Mouse (Mus musculus): ENCODE results near the gene Pakap.

The Pakap gene

DNA sequence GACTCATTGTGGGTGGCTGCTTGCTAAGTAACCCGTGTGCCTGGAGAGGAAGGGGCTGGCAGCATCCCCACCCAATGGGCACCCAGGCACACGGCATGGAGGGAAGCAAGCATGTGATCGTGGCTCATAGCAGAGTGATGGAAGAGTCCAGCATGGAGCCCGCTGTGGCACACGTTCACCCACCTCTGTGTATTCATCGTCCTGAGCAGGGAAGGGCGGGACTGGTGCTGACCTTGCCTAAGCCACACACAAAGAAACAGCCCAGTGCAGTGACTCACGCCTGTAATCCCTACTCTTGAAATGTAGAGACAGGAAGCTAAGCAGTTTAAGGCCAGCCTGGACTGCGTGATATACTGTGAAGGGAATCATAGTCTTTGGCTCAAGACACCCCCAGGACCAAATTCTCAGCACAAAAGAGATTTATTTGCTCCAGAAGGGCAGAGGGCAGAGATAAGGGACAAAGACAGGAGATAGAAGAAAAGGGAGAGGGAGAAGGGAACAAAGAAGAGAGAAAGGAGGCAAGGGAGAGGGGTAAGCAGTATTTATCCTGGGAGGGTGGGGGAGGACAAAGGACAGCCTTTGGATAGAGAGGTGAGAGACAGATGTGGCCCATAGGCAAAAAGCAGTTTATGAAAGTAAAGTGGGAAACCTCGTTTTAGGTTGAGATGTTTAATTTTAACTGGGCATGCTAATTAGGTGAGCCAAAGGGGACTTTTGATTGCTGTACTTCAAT lies 230.5 kb downstream of the Pakap start:
- DNase-seq (ENCODE audit: low spot score in 2 of 2) = no peak

DNA sequence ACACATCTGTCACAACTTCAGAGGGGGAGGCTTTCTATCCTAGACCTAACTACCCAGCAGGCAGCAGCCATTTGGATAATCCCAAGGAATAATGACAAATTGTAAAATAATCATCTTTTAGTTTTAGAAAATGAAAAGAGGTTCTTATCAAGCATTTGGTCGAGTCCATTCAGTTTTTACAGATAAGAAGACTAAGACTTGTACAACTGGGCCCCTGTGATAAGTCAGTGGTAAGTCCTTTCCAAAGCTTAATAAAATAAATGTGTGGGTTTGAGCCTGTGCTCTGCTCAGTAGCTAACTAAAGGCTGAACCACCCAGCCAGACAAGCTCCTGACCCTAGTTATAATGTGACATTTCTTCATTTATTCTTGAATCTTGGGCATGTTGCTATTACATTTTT lies 231.3 kb downstream of the Pakap start:
- no peak for DNase-seq (ENCODE audit: low spot score in 2 of 2)

DNA sequence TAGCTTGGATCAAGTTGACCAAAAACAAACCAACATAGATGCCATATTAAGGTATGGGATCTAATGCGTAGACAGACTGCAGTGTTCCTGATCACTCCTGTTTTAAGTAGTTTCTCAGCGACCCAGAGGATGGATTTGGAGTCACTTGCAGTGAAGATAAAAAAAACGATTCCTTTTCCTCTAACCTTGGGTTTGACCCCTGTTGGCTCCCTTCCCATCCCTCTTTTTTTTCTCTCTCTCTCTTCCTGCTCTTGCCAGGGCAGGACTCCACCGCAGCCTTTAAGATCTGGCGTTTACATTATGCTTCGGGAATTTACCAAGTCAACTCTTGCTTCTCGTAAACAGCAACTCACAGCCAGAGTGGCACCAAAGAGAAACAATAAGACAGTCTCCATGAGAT lies 233.3 kb downstream of the Pakap start:
- no peak for DNase-seq (ENCODE audit: low spot score in 2 of 2)

DNA sequence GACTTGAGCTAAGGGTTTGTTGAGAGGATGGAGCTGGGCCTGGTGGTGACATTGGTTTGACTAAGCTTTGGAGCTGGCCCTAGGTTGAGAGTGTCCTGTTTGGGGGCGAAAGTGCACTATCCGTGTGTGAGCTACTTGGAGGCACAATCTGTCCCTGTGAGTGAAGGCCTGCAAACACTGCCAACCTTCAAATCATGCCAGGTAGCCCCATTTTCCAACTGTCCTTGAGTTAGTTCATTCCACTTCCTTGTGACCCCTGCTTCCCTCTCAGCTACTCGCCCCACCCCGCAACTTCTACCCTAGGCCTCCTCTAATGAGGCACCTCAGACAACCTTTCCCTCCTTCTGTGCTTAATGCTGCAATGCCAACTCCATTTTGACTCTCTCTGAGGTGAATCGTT lies 234.0 kb downstream of the Pakap start:
- DNase-seq (ENCODE audit: low spot score in 2 of 2) = no peak

DNA sequence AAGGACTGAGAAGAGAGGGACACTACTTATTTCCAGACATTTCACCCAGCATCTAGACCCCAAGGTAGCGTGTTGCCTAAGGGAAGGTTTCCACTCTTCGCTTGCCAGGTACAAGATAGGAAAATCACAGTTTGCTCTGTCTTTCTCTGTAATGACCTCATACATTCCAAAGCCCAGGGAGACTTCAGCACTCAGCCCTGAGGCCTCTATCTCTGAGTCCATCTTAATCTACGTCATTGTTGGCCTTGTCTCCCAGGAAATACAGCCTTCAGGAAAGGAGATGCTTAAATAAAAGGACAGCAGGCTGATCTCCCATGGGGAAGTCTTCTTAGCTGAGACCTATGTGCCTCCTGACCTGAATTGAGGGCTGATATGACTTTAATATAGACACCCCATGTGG lies 234.4 kb downstream of the Pakap start:
- DNase-seq (ENCODE audit: low spot score in 2 of 2) = no peak

DNA sequence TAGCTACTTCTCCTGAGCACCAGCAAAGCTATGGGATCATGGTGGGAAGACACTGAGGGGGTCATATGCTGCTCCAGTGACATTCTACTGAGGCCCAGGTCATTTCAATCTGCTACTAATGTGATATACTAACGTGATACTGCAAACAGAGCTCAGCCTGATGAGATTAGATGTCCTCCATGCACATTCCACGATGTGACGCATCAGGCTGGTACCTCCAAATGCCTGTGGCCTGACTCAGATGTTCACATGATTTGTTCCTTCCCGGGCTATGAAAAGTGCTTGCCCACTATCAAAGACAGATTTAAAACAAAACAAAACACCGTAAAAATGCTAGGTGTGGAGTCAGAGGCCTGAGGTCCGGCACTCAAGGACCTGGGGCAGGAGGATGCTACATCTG lies 236.9 kb downstream of the Pakap start:
- no peak for DNase-seq (ENCODE audit: low spot score in 2 of 2)

DNA sequence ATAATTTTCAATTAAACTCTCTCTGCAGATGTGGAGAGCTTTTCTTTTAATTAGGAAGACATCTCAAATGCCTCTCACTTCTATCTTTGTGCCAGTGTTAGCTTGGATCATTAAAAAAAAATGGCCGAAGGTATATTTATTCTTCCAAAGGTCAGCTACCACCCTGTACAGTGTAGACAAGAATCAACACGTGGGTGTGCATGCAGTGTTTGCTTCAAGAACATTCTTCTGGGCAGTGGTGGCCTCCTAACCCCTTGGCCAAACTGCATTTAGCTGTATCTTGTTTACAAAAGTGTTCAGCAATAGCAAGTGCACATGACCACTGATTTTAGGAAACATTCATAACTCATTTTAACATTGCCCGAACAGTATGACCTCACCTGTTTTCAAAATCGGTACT lies 241.5 kb downstream of the Pakap start:
- no peak for DNase-seq (ENCODE audit: low spot score in 2 of 2)

DNA sequence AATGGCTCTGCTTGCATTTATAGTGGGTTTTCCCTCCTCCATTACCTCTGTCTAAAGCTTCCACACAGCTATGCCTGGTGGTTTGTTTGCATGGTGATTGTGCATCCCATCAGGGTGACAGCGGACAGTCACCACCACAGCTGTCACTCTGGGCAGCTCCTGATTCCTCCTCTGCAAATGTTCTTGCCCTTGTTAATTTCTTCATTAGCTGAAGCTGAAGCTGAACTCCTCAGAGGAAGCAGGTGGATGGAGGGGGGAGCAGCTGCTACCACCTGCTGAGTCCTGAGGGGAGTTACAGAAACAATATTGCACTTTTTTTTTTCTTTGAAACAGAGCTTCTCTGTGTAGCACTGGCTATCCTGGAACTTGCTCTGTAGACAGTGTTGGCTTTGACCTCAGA lies 244.1 kb downstream of the Pakap start:
- no peak for DNase-seq (ENCODE audit: low spot score in 2 of 2)

DNA sequence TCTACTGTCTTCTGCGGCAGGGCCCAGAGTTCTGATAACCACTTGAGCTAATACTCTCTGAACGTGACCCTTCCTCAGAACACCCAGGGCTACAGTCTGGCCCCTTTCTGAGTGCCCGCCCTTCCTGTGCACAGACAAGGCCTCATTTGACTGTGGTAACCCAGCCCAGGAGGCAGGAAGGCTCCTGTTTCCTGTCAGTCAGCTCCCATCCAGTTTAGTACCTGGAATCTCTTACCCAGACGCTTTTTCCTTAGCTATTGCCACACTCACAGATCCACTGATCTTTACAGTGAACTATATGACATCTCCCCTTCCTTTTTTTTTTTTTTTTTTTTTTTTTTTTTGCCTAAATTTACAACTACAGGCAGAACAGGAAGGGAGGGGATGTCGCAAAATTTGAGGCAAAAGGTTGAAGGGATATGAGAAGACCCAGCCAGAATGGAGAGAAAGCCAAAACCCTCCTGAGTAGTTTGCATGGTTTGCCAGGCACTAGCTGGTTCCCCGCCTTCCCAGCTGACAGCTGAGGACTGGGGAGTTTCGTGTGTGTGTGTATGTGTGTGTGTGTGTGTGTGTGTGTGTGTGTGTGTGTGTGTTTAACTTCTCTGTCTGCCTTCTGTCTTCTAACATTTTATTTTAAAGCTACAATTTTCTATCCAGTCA lies 245.1 kb downstream of the Pakap start:
- DNase-seq (ENCODE audit: low spot score in 2 of 2) = no peak

DNA sequence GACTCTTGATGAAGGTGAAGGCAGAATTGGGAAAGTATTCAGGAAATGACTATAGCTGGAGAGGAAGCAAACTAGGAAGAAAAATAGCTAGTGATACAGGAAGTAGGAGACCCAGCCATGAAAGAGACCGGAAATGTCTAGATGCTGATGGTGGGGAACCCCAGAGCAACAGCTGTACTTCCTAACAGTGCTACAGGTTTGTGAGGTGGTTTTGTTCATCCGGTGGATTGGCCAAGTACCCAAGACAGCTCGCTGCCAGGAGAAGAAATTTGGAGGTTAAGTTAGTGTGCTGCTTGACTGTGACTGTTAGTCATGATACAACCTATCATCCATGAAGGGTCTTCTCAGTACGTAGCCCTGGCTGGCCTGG lies 245.6 kb downstream of the Pakap start:
- no peak for DNase-seq (ENCODE audit: low spot score in 2 of 2)

DNA sequence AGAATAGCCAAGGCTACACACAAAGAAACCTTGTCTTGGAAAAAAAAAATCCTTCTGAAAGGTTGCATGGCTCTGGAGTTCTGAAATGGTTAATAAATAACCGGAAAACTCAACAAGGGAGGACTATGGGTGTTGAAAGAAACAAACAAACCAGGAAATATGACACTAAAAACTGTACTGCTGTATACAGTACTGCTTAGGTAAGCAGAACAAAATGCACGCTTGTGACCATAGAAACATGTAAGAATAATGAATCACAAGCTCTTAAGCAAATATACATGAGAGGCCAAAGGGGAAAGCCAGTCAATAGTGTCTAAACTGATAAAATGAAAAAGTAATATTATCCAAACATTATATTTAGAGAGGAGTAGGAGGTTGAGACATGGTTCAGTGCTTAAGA lies 247.4 kb downstream of the Pakap start:
- DNase-seq (ENCODE audit: low spot score in 2 of 2) = no peak

DNA sequence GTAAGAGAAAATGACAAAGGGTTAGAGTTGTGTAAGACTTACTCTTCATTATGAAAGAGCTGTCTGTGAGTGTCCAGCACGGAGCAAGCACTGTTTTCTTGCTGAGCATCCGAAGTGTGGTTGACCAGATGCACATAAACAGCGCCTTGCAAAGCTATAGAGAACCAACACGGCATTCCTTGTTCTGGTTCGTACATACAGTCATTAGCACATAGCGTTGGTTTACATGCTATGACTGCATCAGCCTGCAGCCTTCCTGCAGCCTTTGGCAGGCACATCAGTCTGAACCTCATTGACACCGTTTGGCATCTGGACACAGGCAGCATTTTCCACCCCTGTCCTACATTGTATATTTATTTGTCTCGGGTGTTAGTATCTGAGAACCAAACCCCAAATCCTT lies 248.2 kb downstream of the Pakap start:
- no peak for DNase-seq (ENCODE audit: low spot score in 2 of 2)

DNA sequence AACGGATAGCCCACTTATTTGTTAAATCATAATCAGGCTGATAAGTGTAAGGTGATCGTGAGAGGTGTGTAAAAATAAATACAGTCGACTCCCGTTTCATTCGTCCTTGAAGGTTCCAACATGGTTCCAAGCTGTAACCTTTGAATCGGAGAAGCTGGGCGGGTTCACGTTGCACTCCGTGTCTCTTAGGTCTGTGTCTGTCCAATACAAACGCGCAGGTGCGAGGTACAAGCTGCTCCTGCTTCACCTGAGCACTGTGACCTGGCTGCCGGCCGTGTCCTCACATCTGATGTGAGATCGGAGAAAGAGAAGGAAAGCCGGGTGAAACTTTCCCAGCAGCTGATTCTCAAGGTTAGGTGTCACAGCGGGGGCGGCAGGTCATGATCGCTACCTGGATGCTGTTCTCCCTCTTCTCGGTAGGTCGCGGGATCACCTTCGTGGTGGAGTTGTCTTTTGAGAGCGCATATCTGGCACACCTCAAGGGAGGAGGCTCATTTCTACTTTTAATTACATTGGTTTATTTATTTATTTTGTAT lies 252.9 kb downstream of the Pakap start:
- DNase-seq (ENCODE audit: low spot score in 2 of 2) = no peak

DNA sequence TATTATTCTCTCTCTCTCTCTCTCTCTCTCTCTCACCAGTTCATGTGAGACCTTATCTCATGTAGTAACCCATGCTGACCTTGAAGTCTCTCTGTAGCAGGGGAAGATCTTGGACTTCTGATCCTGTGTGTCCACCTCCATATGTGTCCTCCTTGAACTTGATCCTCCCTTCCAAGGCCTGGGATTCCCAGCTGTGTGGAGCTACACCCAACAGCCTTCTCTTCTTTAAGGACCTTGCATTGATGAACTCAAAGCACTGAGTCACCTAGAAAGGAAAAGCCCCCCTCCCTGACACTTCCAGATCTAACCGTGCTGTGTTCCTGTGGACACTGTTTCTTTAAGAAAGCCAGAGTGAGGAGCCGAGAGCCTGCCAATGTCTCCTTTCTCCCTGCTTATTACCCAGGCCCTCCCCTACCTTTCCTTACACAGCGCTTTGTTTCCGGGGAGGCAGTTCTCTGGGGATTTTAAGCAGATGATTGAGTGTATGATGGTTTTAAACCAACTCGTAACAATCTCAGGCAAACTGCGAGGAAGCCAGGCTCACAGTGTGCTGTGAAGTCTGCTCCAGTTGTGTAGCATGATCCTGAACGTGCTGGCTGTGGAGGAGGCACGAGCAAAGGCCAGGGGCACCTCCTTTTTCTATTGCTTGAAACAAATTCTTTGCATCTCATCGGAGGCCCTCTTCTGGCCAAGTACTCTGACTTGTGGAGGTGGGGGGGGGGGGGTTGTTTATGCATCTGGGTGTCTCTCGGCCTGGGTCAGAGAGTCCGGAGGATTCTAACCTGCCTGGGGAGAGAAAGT lies 253.8 kb downstream of the Pakap start:
- no peak for DNase-seq (ENCODE audit: low spot score in 2 of 2)

DNA sequence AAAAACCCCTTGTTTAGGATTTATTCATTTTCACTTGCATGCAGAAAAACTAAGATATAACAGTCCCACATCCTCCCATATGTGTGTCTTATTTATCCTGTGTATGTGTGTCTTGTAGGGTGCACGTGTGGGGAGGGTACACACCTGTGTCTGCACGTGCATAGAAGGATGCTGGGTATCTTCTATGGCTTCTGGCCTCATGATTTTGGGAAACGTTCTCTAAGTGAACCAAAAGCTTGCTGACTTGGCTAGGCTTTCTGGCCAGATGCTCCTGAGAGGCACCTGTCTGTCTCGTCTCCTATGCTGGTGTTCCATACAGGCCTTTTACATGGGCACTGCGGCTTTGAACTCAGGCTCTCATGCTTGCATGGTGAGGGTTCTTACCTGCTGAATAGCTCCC lies 254.7 kb downstream of the Pakap start:
- no peak for DNase-seq (ENCODE audit: low spot score in 2 of 2)

DNA sequence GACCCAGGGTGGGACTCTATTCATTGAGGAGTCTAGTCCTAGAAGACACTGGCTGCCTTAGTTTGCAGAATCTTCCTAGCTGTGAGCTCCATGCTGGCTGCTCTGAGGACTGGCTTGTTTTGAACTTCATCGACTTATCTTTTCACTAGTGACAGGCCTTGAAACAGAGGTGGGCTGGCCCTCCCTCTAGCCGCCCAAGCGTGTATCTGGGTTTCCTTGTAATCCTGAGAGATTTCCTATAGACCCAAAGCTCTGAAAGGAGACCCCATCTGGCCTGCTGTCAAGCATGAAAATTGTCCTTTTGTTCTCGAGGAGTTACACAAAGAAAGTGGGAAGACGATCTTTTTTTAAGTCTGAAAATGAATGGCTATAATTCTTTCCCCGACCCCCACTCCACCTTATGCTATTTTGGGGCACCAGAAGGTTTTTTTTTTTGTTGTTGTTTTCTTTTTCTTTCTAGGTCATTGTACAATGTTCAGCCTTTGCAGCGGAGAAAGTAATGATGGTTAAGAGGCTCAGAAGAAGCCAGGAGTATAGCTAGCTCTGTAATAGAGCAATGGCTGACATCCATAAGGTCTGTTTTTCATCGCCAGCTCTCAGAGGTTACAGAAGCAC lies 256.8 kb downstream of the Pakap start:
- no peak for DNase-seq (ENCODE audit: low spot score in 2 of 2)

DNA sequence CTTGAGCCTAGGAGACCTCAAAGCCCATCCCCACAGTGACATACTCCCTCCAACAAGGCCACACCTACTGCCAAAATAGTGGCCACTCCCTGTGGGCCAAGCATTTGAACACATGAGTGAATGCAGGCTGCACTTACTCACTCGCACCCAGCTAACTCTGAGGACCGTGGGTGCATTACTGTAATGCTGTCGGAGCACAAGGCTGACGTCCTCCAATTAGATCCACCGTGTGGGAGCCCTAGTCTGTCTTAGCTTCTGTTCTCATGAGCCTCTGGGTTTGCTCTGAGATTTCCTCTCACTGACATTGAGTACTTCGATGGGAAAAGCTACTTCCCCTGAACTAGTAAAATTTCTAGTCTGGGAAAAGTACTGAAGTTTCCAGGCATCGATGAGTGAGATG lies 258.3 kb downstream of the Pakap start:
- DNase-seq (ENCODE audit: low spot score in 2 of 2) = no peak

DNA sequence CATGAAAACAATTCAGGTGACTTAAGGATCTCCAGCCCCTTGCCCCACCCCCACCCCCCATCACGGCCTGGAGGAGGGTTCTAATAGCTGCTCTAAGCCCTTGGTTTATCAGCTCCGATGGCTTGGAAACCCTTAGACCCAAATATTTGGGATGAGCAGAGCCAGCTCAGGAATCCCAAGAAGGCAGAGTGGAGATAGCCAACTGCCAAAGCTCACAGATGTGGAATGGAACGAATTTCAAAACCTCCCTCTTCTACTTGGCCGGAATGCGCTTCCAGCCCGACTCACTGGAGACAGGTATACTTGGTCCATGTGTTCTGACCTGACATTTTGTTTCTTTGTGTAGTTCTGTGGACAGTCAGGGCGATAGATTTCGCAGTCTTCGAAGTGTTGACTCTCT lies 261.2 kb downstream of the Pakap start:
- DNase-seq (ENCODE audit: low spot score in 2 of 2) = no peak

DNA sequence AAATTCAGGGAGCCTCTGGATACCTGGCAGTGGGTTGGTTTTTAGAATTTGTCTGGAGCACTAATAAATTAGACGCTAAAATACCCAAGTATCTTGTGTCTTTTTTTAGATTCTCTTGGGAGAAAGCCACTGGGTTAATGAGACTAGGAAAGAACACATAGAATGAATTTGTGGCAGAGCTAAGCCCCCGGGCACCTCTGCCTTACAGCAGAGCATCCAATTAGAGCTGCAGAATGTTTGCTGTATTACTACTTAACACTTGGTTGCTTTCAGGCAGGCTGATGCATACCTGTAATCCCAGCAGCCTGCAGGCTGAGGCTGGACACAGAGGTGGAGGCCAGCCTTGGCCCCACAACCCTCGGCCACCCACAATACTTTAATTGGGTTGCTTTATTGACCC lies 261.8 kb downstream of the Pakap start:
- no peak for DNase-seq (ENCODE audit: low spot score in 2 of 2)

DNA sequence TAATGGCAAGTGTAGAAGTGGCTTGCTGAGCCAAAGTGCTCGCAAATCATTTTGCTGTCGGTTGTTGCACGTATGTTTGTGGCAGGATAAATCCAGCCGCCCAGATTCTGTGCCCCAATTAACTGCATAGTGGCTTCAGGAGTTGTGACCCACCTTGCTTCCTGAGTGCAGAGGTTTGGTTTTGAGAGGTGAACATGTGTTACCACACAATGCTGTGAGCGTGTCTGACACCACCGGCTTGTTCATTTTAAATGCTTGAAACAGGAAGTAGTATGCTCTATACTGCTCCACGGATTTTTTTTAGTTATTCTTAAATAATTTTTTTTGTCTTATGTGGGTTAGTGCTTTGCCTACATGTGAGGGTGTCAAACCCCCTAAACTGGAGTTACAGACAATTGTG lies 264.3 kb downstream of the Pakap start:
- DNase-seq (ENCODE audit: low spot score in 2 of 2) = no peak

DNA sequence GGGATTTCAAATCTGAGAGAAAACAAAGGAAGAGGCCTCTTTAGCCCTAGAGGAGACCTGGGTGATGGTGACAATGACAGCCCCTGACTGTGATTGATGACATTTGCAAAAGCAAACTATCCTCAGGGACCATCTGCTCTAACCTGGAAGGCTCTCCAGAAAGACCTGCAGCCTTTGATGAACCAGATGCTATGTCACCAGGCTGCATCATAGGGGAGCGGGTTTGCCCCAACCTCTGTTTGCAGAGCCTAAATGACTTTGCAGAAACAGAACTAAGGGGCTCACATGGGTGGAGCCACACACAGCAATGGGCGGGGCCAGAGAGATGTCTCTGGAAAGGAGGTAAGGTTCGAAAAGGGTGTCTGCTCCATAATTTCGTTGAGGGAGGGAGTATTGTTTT lies 265.1 kb downstream of the Pakap start:
- DNase-seq (ENCODE audit: low spot score in 2 of 2) = no peak

DNA sequence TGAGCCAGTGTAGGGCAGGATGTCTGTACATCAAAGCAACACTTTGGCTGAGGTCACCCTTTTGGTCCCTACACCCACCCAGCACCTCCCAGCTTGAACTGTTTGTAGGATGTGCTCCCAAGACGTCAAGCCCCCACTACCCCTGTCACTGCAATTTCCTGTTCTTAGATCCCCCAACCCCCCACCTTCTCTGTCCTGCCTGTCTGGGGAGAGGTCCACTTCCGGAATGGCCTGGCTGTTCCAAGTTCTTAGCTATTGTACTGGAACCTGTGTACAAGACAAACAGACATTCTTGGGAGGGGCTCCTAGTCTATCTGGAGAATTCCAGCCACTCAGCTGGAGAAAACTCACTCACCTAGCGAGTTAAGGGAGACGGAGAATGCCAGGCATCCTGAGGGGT lies 266.2 kb downstream of the Pakap start:
- DNase-seq (ENCODE audit: low spot score in 2 of 2) = no peak

Measured in urinary bladder, postnatal 4 days (tissue).